Mouse (Mus musculus): ENCODE results near the gene Large2.

Gene Large2

DNA sequence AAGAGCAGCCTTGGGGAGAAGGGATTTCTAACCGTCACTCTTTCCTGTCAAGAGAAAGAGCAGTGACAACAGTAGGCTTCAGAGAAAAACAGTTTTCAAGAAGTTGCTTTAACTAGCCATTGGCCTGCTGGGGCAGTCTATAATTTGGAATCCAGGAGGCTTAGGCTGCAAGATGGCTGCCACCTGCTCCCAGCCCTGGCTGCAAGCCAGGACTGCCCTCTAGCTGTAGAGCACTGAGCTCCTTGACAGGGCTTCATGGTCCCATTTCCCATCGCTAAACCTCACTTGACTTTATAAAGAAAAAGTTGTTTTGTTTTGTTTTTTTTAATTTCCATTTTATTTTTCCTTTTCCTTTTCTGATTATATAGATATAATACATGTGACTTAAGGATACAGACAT, 43.3 kb downstream of the Large2 start:
- DNase-seq (ENCODE audit: extremely low read depth, insufficient read length, low spot score): no peak

DNA sequence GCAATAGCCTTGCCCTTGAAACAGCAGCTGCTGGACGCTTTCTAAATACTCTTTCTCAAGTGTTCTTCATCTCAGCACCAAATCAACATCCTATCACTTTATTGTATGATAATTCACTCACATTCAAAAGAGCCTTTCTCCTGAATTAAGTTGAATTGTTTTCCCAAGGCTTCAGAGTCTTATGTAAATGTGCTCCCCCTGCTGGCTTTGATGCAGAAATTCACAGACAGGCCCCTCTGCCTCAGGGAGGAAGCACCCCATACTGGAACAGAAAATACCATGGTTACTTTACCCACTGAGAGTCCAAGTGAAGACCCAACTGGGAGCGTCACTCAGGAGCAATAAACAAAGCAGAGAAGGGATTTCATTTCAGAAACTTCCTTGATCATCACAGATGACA, 43.8 kb downstream of the Large2 start:
- peak; percentile 10 for DNase-seq (ENCODE audit: extremely low read depth, insufficient read length, low spot score)

- DNase-seq (ENCODE audit: extremely low read depth, insufficient read length, low spot score): no peak
Observed at GRCm38 (mm10) chr2:92328206-92328605, 46.5 kb downstream of the Large2 start.

GRCm38 (mm10) chr2:92327601-92328000, 47.1 kb downstream of the Large2 start:
- no peak for DNase-seq (ENCODE audit: extremely low read depth, insufficient read length, low spot score)

GRCm38 (mm10) chr2:92326221-92326620, 48.4 kb downstream of the Large2 start:
- DNase-seq (ENCODE audit: extremely low read depth, insufficient read length, low spot score): no peak

- no peak for DNase-seq (ENCODE audit: extremely low read depth, insufficient read length, low spot score)
Observed at GRCm38 (mm10) chr2:92325676-92326075, 49.0 kb downstream of the Large2 start.

DNA sequence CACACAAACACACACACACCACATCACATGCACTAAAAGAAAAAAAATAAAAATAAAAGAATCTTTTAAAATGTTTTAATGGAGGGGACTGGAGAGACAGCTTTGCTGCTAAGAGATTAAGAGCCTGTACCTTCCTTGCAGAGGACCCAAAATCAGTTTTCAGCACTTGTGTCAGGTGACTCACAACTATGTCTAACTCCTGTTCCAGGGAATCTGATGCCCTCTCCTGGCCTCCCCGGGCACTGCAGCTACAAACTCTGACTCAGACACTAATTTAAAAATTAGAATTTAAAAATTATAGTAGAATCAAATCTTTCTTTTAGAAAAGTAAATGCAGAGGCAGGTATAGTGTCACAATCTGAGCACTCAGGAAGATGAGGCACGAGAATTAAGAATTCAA, 52.0 kb downstream of the Large2 start:
- no peak for DNase-seq (ENCODE audit: extremely low read depth, insufficient read length, low spot score)

DNA sequence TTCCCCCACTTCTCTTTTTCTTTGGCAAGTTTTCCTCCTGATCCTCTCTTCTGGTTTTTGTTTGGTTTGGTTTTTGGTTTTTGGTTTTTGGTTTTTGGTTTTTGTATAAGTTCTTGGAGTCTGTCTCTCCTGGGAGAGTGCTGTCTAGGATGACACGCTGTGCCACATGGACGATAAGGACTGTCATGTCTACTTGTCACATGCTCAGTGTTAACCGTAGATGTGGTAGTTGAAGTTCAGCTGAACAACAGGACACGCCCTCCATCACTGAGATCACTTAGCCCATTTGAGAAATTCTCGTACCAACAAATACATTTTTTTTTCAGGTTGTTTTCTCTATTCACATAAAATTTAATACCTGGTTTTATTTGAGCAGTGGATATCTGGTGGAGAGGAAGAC, 57.4 kb downstream of the Large2 start:
- DNase-seq (ENCODE audit: extremely low read depth, insufficient read length, low spot score): no peak

DNA sequence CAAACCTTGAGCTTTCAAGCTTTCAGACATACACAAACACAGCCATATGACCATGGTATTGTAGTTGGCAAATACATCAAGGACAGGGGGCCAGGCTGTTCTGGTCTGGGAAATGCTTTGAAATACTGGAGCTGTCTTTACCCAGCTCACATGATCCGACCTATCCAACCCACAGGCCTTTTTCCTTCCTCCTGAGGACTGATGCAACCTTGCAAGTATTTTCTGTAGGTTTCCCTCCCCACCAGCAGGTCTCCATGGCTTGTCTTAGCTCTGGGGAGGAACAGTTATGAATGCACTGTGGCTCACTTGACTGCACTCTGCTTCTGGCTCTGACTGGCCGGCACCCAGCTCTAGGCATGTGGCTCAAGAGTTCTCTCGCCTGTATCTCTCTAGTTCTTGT, 58.0 kb downstream of the Large2 start:
- DNase-seq (ENCODE audit: extremely low read depth, insufficient read length, low spot score): no peak

All from 3134 (cell line).